Mouse (Mus musculus) left cerebral cortex, adult 18-20 months (tissue): ENCODE data around the gene Efemp2. TPM values are rescaled to one million over a fixed set of nuclear protein-coding genes. Genes with fewer than 3 reads are reported as not detected.
A peak's percentile ranks its signal among the peaks of the same experiment; 100 is the strongest.

Experiments used
- DNase-seq, 2 experiments: peaks; one replicate each; pipeline ENCODE4 v3.0.0; 2021 to 2022; ENCODE audit warnings: low spot score in 2 of 2, mixed read lengths in 1 of 2
- long read RNA-seq, 2 experiments: library from polyadenylated mRNA; stranded (forward); transcript quantifications; one replicate each; pipeline ENCODE4 v2.0.0; 2021
- total RNA-seq, 2 experiments: library from RNA; stranded (reverse); gene quantifications; 2 replicates each; pipeline ENCODE4 v1.2.3; 2021

The Efemp2 gene
- total RNA-seq: 10 to 100 TPM; 12.9 to 15.9 TPM
- long read RNA-seq, experiment 1, transcript Efemp2-204 (11 exons, 1,557 nt): major isoform, 11 of 23 reads
- long read RNA-seq, experiment 1, partial matches to known transcripts: 1 of 23 reads
- long read RNA-seq, experiment 1, other reads (novel, unspliced or antisense): 10 of 23 reads
- long read RNA-seq, experiment 2, transcript Efemp2-204 (11 exons, 1,557 nt): major isoform, 8 of 19 reads
- long read RNA-seq, experiment 2, partial matches to known transcripts: 0 of 19 reads
- long read RNA-seq, experiment 2, other reads (novel, unspliced or antisense): 10 of 19 reads

GRCm38 (mm10) chr19:5473720-5474119, at the start of gene Efemp2:
Gene Efemp2, plus strand, starts transcription at chr19:5473954.
- DNase-seq: peak; percentile 39 to 63

- DNase-seq: peak; percentile 42 to 49
These were observed 49.5 kb upstream of the Efemp2 start for GRCm38 (mm10) chr19:5424092-5424781.

- DNase-seq: peak; percentile 92 to 93
These were observed 48.7 kb upstream of the Efemp2 start, which contains the start of the genes Drap1 and AI837181 for GRCm38 (mm10) chr19:5424782-5425741. Gene Drap1, minus strand, starts transcription at chr19:5424979. Gene AI837181, plus strand, starts transcription at chr19:5425144.

- DNase-seq: no peak
These were observed 47.7 kb upstream of the Efemp2 start for GRCm38 (mm10) chr19:5425906-5426565.

- DNase-seq: no peak
These were observed 47.0 kb upstream of the Efemp2 start for GRCm38 (mm10) chr19:5426640-5427290.

GRCm38 (mm10) chr19:5428083-5428482, 45.7 kb upstream of the Efemp2 start:
- DNase-seq: no peak

- no peak for DNase-seq
These were observed 44.5 kb upstream of the Efemp2 start for GRCm38 (mm10) chr19:5429219-5429618.

- no peak for DNase-seq
These were observed 43.9 kb upstream of the Efemp2 start for GRCm38 (mm10) chr19:5429806-5430205.

GRCm38 (mm10) chr19:5430408-5430807, 43.3 kb upstream of the Efemp2 start:
- DNase-seq: no peak

- DNase-seq: no peak
These were observed 41.8 kb upstream of the Efemp2 start for GRCm38 (mm10) chr19:5431911-5432464.

- DNase-seq: no peak
These were observed 40.5 kb upstream of the Efemp2 start for GRCm38 (mm10) chr19:5432992-5433852.

- no peak for DNase-seq
These were observed 39.8 kb upstream of the Efemp2 start for GRCm38 (mm10) chr19:5433951-5434350.

- DNase-seq: no peak
These were observed 29.3 kb upstream of the Efemp2 start for GRCm38 (mm10) chr19:5444371-5444908.

GRCm38 (mm10) chr19:5444954-5445353, 28.8 kb upstream of the Efemp2 start:
- DNase-seq: no peak

- no peak for DNase-seq
These were observed 28.0 kb upstream of the Efemp2 start for GRCm38 (mm10) chr19:5445747-5446146.

GRCm38 (mm10) chr19:5447515-5448353, 26.0 kb upstream of the Efemp2 start, which contains the start of gene Fosl1:
Gene Fosl1, plus strand, starts transcription at chr19:5447547.
- DNase-seq: peak; percentile 71 to 77

GRCm38 (mm10) chr19:5448354-5449150, 25.2 kb upstream of the Efemp2 start:
- no peak for DNase-seq
